Mouse (Mus musculus) heart, embryonic 13.5 days (tissue): ENCODE data around the gene Trpv5. TPM values are rescaled to one million over a fixed set of nuclear protein-coding genes. Genes with fewer than 3 reads are reported as not detected.

Experiments used
- ATAC-seq: fragments of 200-750 bp; cut with Nextera tagmentation; 2 replicates; pipeline ENCODE4 v1.8.0; 2017; ENCODE audit warnings: moderate TSS enrichment; ENCODE audit not compliant: insufficient number of reproducible peaks, low FRiP score, low TSS enrichment; ENCODE audit errors: extremely low read depth
- H3K27ac ChIP-seq: fragments of 300-500 bp; sonication (generic); replicated peaks from 2 replicates; pipeline ENCODE4 v1.5.1; 2015; ENCODE audit warnings: moderate library complexity, mild to moderate bottlenecking, inconsistent platforms
- H3K27me3 ChIP-seq: fragments of 300-500 bp; sonication (generic); replicated peaks from 2 replicates; pipeline ENCODE4 v1.6.1; 2015; ENCODE audit warnings: mild to moderate bottlenecking, inconsistent platforms
- H3K36me3 ChIP-seq: fragments of 300-500 bp; sonication (generic); 2 replicates; pipeline ENCODE4 v1.6.1; 2015; ENCODE audit warnings: mild to moderate bottlenecking, inconsistent platforms
- H3K4me1 ChIP-seq: fragments of 300-500 bp; sonication (generic); 2 replicates; pipeline ENCODE4 v1.6.1; 2015; ENCODE audit warnings: inconsistent platforms
- H3K4me2 ChIP-seq: fragments of 300-500 bp; sonication (generic); 2 replicates; pipeline ENCODE4 v1.6.1; 2015; ENCODE audit warnings: inconsistent platforms, mild to moderate bottlenecking, moderate library complexity
- H3K4me3 ChIP-seq: fragments of 300-500 bp; sonication (generic); 2 replicates; pipeline ENCODE4 v1.5.1; 2015; ENCODE audit warnings: moderate library complexity, mild to moderate bottlenecking, inconsistent platforms
- H3K9ac ChIP-seq: fragments of 300-500 bp; sonication (generic); 2 replicates; pipeline ENCODE4 v1.6.1; 2015; ENCODE audit warnings: inconsistent platforms, mild to moderate bottlenecking, moderate library complexity
- H3K9me3 ChIP-seq: fragments of 300-500 bp; sonication (generic); 2 replicates; pipeline ENCODE4 v1.6.1; 2016; ENCODE audit warnings: inconsistent platforms
- WGBS: fragments of 180-500 bp; shearing (Covaris S2); methylation state at CpG from one replicate; pipeline ENCODE4 v1.1.7; 2015; ENCODE audit warnings: mixed read lengths; 5-methylcytosine and 5-hydroxymethylcytosine counted together
- polyA plus RNA-seq: library from polyadenylated mRNA; unstranded; fragments of >200 nt; fragmentation: Nextera tagmentation; extraction: Ambion mirVana; gene quantifications from 2 replicates; pipeline ENCODE4 v1.2.1, GENCODE M21; 2015

Gene Trpv5
- not detected in 2 replicates for polyA plus RNA-seq

GRCm38 (mm10) chr6:41680669-41681068 lies at the start of gene Trpv5:
Trpv5 (minus strand) TSS chr6:41680769.
- H3K9me3 ChIP-seq, result no peaks in the 10 kb centered on the region
- 60% methylated on average over 1 of the region's 1 CpGs for WGBS
- no peak within 1 kb of the TSS for H3K4me2 ChIP-seq
- no peaks in the 10 kb centered on the region for H3K4me1 ChIP-seq
- H3K36me3 ChIP-seq, result no peaks in the 10 kb centered on the region
- no peak within 1 kb of the TSS for H3K27ac ChIP-seq
- H3K9ac ChIP-seq, result no peak within 1 kb of the TSS
- no peaks in the 10 kb centered on the region; the same call in 1 of the 2 replicates for H3K27me3 ChIP-seq
- H3K4me3 ChIP-seq, result no peak within 1 kb of the TSS
- ATAC-seq, result no peak

GRCm38 (mm10) chr6:41727989-41728609 lies 47.5 kb upstream of the Trpv5 start:
- H3K4me2 ChIP-seq, result no peak overlapping the region
- H3K36me3 ChIP-seq, result no peaks in the 10 kb centered on the region
- H3K4me3 ChIP-seq, result no peak overlapping the region
- no peaks in the 10 kb centered on the region for H3K4me1 ChIP-seq
- 64% methylated on average over 1 of the region's 1 CpGs for WGBS
- H3K27ac ChIP-seq, result no peak overlapping the region
- H3K9ac ChIP-seq, result no peak overlapping the region
- H3K9me3 ChIP-seq, result no peaks in the 10 kb centered on the region
- no peaks in the 10 kb centered on the region for H3K27me3 ChIP-seq
- ATAC-seq, result no peak

GRCm38 (mm10) chr6:41721430-41721829 lies 40.9 kb upstream of the Trpv5 start:
- Histone ChIP-seq H3K27ac (no peak overlapping the region), H3K27me3 (no peaks in the 10 kb centered on the region), H3K4me1 (no peaks in the 10 kb centered on the region), H3K9me3 (no peaks in the 10 kb centered on the region), H3K4me3 (no peak overlapping the region), H3K4me2 (no peak overlapping the region), H3K36me3 (no peaks in the 10 kb centered on the region), H3K9ac (no peak overlapping the region)
- no peak for ATAC-seq
- 58% methylated on average over 2 of the region's 2 CpGs for WGBS

DNA sequence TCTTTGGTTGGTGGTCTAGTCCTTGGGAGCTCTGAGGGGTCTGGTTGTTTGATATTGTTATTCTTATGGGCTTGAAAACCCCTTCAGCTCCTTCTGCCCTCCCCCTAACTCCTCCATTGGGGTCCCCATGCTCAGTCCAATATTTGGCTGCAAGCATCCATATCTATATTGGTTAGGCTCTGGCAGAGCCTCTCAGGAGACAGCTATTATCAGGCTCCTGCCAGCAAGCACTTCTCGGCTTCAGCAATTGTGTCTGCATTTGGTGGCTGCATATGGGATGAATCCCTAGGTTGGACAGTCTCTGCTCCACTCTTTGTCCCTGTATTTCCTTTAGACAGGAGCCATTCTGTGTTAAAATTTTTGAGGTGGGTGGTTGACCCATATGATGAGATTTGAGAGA lies 29.7 kb upstream of the Trpv5 start:
- WGBS, result 64% methylated on average over 1 of the region's 1 CpGs
- Histone ChIP-seq H3K4me2 (no peak overlapping the region), H3K36me3 (no peaks in the 10 kb centered on the region), H3K27ac (no peak overlapping the region), H3K27me3 (no peaks in the 10 kb centered on the region), H3K4me3 (no peak overlapping the region), H3K9me3 (no peaks in the 10 kb centered on the region), H3K9ac (no peak overlapping the region), H3K4me1 (no peaks in the 10 kb centered on the region)
- no peak for ATAC-seq

GRCm38 (mm10) chr6:41706275-41706674 lies 25.7 kb upstream of the Trpv5 start:
- H3K27me3 ChIP-seq, result no peaks in the 10 kb centered on the region
- no peaks in the 10 kb centered on the region for H3K9me3 ChIP-seq
- 69% methylated on average over 7 of the region's 7 CpGs for WGBS
- no peak overlapping the region for H3K9ac ChIP-seq
- H3K36me3 ChIP-seq, result no peaks in the 10 kb centered on the region
- no peak overlapping the region for H3K4me3 ChIP-seq
- H3K4me1 ChIP-seq, result no peaks in the 10 kb centered on the region
- ATAC-seq, result peak; percentile 83
- H3K4me2 ChIP-seq, result peak overlapping the region; percentile 3; the same call in 1 of the 2 replicates
- H3K27ac ChIP-seq, result peak overlapping the region; percentile 54; the same call in 1 of the 2 replicates

- ATAC-seq, result peak; percentile 60
- Histone ChIP-seq H3K4me3 (peak within 1 kb of the TSS; percentile 31), H3K9me3 (no peaks in the 10 kb centered on the region), H3K9ac (peak within 1 kb of the TSS; percentile 50), H3K36me3 (no peaks in the 10 kb centered on the region), H3K4me1 (no peaks in the 10 kb centered on the region), H3K27me3 (no peaks in the 10 kb centered on the region), H3K4me2 (peak within 1 kb of the TSS; percentile 50), H3K27ac (peak within 1 kb of the TSS; percentile 62)
- WGBS, result 14% methylated on average over 1 of the region's 1 CpGs
Measured at GRCm38 (mm10) chr6:41704123-41704522, 23.6 kb upstream of the Trpv5 start, which contains the start of gene Kel. Kel (minus strand) TSS chr6:41704339.

- Histone ChIP-seq H3K27ac (peak overlapping the region; percentile 61; the same call in 1 of the 2 replicates), H3K9ac (no peak overlapping the region; the same call in 1 of the 2 replicates), H3K36me3 (no peaks in the 10 kb centered on the region), H3K4me2 (peak overlapping the region; percentile 50), H3K4me3 (peak overlapping the region; percentile 31), H3K27me3 (no peaks in the 10 kb centered on the region), H3K4me1 (no peaks in the 10 kb centered on the region), H3K9me3 (no peaks in the 10 kb centered on the region)
- ATAC-seq, result peak; percentile 52
- WGBS, result 61% methylated on average over 2 of the region's 2 CpGs
Measured at GRCm38 (mm10) chr6:41702928-41703327, 22.4 kb upstream of the Trpv5 start.

- 47% methylated on average over 1 of the region's 1 CpGs for WGBS
- H3K27me3 ChIP-seq, result no peaks in the 10 kb centered on the region
- no peak overlapping the region for H3K27ac ChIP-seq
- H3K4me2 ChIP-seq, result peak overlapping the region; percentile 50
- H3K4me3 ChIP-seq, result peak overlapping the region; percentile 31
- H3K9me3 ChIP-seq, result no peaks in the 10 kb centered on the region
- H3K9ac ChIP-seq, result no peak overlapping the region
- H3K4me1 ChIP-seq, result no peaks in the 10 kb centered on the region
- no peak for ATAC-seq
- H3K36me3 ChIP-seq, result no peaks in the 10 kb centered on the region
Measured at GRCm38 (mm10) chr6:41701245-41701644, 20.7 kb upstream of the Trpv5 start.

- ATAC-seq, result no peak
- Histone ChIP-seq H3K9me3 (no peaks in the 10 kb centered on the region), H3K4me3 (no peak overlapping the region), H3K9ac (no peak overlapping the region), H3K27ac (no peak overlapping the region), H3K4me1 (no peaks in the 10 kb centered on the region), H3K36me3 (no peaks in the 10 kb centered on the region), H3K27me3 (no peaks in the 10 kb centered on the region), H3K4me2 (no peak overlapping the region)
- 61% methylated on average over 1 of the region's 1 CpGs for WGBS
Measured at GRCm38 (mm10) chr6:41694407-41694806, 13.8 kb upstream of the Trpv5 start.

GRCm38 (mm10) chr6:41692200-41692599 lies 11.6 kb upstream of the Trpv5 start:
- Histone ChIP-seq H3K27ac (no peak overlapping the region), H3K27me3 (no peaks in the 10 kb centered on the region)
- ATAC-seq, result no peak

DNA sequence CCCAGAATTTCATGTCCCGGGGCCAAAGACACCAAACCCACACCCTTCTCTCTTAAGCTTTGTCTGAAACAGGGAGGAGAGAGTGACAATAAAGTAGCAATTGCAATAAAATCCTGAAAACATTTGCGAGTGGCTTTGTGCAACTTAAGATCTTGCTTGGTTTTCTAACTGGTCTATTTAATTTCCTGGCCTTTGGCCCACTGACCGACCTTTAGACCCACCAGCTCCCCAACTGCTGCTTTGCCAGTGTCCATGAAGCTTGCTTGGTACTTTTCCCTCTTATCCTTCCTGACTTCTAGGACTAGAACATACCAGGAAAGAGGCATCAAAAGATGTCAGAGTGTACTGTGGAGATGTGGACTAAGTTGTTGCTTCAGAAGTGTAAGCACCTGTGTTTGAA lies 5.0 kb upstream of the Trpv5 start:
- no peaks in the 10 kb centered on the region for H3K36me3 ChIP-seq
- WGBS, result 81% methylated on average over 3 of the region's 3 CpGs

More at GRCm38 (mm10) chr6:41692200-41692599, 11.6 kb upstream of the Trpv5 start:
- H3K36me3 ChIP-seq, result no peaks in the 10 kb centered on the region
- H3K4me2 ChIP-seq, result no peak overlapping the region
- H3K9me3 ChIP-seq, result no peaks in the 10 kb centered on the region
- no peak overlapping the region for H3K9ac ChIP-seq
- no peaks in the 10 kb centered on the region for H3K4me1 ChIP-seq
- H3K4me3 ChIP-seq, result no peak overlapping the region

GRCm38 (mm10) chr6:41684911-41685310 lies 4.3 kb upstream of the Trpv5 start:
- Histone ChIP-seq H3K36me3 (no peaks in the 10 kb centered on the region), H3K4me2 (no peak overlapping the region), H3K4me3 (no peak overlapping the region), H3K27ac (no peak overlapping the region), H3K4me1 (no peaks in the 10 kb centered on the region), H3K9ac (no peak overlapping the region), H3K27me3 (no peaks in the 10 kb centered on the region; the same call in 1 of the 2 replicates), H3K9me3 (no peaks in the 10 kb centered on the region)
- WGBS, result 30% methylated on average over 5 of the region's 5 CpGs
- no peak for ATAC-seq

More for the DNA sequence above, 5.0 kb upstream of the Trpv5 start:
- Histone ChIP-seq H3K9ac (no peak overlapping the region), H3K4me2 (no peak overlapping the region), H3K27me3 (no peaks in the 10 kb centered on the region), H3K4me3 (no peak overlapping the region), H3K27ac (no peak overlapping the region), H3K4me1 (no peaks in the 10 kb centered on the region), H3K9me3 (no peaks in the 10 kb centered on the region)
- no peak for ATAC-seq
